Mouse (Mus musculus): ENCODE data around the gene Ptgfrn. TPM values are rescaled to one million over a fixed set of nuclear protein-coding genes. Genes with fewer than 3 reads are reported as not detected.

The Ptgfrn gene
- polyA plus RNA-seq (2014; fragmentation: Illumina TruSeq; extraction: RNeasy Lipid Tissue Mini Kit (QIAGEN cat#74804); ENCODE audit: low read depth, low replicate concordance) = 25.1 TPM

GRCm38 (mm10) chr3:101110043-101110837, at the start of gene Ptgfrn:
TSS of gene Ptgfrn (minus strand) at chr3:101110278.

GRCm38 (mm10) chr3:101029339-101029738, 80.7 kb downstream of the Ptgfrn start, which contains the start of gene Cd101:
TSS of gene Cd101 (minus strand) at chr3:101029556.

Other genes starting within 250 kb of the Ptgfrn start
- 3.1 TPM for gene Trim45, start 188.1 kb downstream of the Ptgfrn start, polyA plus RNA-seq (2014; fragmentation: Illumina TruSeq; extraction: RNeasy Lipid Tissue Mini Kit (QIAGEN cat#74804); ENCODE audit: low read depth, low replicate concordance)
- gene Ttf2, start 140.6 kb downstream of the Ptgfrn start, polyA plus RNA-seq (2014; fragmentation: Illumina TruSeq; extraction: RNeasy Lipid Tissue Mini Kit (QIAGEN cat#74804); ENCODE audit: low read depth, low replicate concordance) = 3.1 TPM
- 0.31 TPM for gene Cd101, start 80.7 kb downstream of the Ptgfrn start, polyA plus RNA-seq (2014; fragmentation: Illumina TruSeq; extraction: RNeasy Lipid Tissue Mini Kit (QIAGEN cat#74804); ENCODE audit: low read depth, low replicate concordance)
- gene Cd2, start 177.7 kb upstream of the Ptgfrn start, polyA plus RNA-seq (2014; fragmentation: Illumina TruSeq; extraction: RNeasy Lipid Tissue Mini Kit (QIAGEN cat#74804); ENCODE audit: low read depth, low replicate concordance) = 1.4 TPM